Mouse (Mus musculus) T-cell, adult 2 months (primary cell): ENCODE data around the gene E330021D16Rik.
A peak's percentile ranks its signal among the peaks of the same experiment; 100 is the strongest.

Source experiments
- DNase-seq: peaks from one replicate; pipeline ENCODE4 v3.0.0; 2022; ENCODE audit warnings: low spot score

E330021D16Rik gene

DNA sequence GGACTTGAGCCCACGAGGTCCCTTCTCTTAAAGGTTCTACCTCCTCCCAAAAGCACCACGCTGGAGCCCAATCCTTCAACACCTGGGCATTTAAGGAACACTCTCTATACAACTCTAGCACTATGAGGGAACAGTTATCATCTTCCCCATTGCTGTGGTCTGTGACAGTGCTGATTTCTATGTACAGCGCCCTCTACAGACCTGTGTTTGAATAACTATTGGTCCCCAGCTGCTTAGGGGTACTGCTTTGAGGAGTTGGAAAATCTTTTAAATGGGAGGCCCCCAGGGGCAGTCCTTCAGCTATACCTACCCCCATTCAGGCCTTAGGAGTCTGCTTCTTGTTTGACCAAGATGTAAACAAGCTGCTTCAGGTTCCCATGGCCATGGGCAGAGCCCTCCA lies 5.7 kb upstream of the E330021D16Rik start:
- DNase-seq, result peak; percentile 18

DNA sequence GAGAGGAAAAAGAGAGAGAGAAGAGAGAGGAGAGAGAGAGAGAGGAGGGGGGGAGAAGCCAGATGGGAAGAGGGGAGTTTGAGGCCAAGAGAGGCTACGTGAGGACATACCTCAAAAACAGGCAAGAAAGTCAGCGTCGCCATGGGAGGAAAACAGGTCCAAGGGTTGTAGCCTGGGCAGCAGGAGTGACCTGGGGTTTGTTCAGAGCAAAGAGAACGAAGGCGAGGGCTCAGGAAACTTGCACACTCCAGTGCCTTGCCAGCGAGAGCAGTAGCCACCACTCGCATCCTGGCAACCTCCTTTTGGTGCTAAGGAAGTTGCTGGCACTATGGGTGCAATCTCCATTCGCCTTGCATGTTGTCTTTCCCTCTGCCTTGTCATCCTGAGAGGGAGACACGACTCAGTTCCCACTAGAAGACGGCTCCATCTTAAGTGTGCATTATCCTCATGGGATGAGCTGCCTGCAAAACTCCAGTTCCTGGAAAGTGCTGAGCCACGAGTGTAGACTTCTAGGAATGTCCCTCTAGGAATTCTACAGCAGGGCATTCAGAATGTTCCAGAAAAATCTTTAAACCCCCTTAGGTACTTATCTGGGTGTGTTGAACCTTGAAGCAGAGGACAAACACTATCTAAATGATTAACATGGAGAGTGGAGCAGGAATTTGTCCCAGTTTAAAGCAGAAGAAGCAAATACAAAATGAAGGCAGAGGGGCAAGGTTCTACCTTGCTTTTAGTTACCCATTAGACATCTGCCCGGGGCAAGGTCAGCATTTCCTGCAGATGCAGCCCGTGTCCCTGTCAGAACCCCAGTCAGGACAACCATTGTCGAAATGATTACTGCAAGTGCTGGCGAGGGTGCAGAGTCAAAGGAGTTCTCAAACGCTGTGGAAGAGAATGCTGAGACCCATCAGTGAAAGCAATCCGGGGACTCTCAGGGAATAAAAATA lies 3.8 kb upstream of the E330021D16Rik start:
- DNase-seq, result no peak

DNA sequence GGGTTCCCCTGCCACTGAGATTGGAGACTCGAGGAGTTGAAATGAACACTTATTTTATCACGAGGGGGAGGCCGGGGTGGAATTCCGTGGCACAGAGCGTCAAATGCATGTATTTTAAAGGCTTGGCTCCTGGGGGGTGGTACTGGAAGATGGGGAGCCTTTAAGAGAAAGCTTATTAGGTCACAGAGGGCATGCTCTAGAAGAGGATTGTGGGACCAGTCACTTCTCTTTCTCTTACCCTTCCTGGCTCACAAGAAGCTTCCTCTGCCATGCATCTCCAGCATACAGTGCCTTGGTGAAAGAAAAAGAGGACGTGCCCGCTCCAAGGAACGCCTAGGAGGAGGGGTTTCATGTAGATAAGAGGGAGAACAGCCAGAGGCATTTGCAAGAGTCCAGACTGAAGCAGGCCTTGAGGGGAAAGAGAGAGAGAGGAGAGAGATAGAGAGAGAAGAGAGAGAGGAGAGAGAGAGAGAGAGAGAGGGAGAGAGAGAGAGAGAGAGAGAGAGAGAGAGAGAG lies 3.0 kb upstream of the E330021D16Rik start:
- DNase-seq, result no peak

DNA sequence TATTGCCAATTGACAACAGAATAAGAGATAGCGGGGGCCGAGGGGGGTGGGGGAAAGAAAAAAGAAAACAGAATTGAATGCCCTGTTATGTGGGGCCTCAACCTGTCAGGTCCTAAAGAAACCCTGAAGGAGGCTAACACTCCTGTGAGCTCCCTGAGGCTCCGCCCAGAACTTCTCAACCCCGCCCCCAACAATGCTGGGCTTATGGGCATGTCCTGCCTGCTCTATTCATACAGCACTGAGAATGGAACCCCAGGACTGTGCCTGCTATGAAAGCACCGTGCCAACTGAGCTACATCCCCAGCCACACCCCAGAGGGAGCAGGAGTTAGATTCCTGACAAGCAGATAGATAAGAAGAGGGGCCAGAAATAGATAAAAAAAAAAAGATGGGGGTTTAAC lies 2.5 kb upstream of the E330021D16Rik start:
- no peak for DNase-seq

DNA sequence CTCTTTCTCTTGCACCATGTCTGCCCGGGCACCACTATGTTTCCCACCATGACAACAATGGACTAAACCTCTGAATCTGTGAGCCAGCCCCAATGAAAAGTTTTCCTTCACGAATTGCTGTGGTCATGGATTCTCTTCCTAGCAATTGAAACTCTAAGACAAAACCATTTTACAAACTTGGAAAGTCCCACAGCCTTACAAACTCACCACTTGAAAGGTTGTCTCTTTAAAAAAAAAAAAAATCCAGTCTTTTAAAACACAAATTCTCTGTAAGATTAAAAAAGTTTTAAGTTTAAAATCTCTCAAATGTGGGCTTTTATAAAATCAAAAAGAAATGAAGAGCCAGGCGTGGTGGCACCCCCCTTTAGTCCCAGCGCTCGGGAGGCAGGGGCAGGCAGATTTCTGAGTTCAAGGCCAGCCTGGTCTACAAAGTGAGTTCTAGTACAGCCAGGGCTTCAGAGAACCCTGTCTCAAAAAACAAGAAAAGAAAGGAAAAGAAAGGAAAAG lies 1.5 kb downstream of the E330021D16Rik start:
- DNase-seq, result peak; percentile 15

DNA sequence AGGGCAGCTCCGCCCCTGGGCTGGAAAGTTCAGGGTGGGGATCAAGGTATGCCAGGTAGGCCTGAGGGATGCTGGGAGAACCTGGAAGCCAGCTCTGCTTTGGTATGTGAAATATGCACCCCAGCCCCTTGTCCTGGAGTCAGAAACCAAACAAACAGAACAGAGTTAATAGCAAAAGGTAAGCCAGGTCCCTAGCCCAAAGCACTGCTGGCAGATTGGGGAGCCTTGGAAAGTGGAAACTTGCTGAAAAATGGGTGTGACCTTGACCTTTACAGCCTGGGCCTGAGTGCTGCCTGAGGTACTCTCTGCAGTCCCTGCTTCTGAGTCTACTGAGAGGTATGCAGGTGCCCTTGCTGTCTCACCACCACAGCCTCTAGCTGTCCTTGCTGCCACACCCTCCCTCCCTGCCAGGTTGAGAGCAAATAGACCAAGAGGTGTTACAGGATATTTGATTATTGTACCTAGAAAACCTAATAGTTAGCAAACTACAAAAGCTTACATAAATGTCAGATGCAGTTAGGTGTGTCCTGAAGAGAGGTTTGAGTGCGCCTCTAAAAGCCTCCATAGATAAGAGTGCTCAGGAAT lies 7.7 kb downstream of the E330021D16Rik start:
- no peak for DNase-seq

DNA sequence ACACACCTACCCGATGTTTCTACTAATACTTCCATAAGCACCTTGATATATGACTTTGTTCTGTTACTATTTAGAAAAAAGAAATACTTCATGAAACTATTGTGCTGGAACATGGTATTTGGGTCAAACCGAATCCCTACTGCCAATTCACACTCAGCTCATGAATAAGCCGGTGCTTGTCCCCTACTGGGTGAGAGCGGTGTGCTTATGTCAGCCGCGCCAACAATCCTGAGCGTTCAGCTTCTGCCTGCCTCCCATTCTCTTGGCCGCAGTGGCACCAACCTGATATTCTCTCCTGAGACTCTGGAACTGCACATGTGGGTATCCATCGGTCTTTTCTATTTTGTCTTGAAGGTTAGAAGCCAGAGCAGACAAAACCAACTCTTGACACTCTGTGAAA lies 18.5 kb downstream of the E330021D16Rik start:
- DNase-seq, result no peak

DNA sequence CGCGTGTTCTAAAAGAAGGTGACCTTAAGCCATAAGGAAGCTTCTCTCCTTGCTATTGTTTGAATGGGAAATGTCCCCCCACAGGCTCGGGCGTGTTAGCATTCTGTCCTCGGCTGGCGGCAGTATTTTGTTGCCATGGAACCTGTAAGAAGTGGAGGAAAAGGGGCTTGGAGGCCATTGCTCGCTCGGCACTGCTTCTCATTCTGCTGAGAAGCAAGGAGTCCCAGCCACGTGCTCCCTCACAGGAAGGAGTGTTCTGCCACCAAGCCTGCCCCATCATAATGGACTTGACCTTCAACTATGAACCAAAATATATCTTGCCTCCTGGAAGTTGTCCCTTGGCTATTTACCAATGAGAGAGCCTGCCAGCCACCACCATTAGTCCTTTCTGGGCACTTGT lies 25.1 kb downstream of the E330021D16Rik start:
- DNase-seq, result no peak

DNA sequence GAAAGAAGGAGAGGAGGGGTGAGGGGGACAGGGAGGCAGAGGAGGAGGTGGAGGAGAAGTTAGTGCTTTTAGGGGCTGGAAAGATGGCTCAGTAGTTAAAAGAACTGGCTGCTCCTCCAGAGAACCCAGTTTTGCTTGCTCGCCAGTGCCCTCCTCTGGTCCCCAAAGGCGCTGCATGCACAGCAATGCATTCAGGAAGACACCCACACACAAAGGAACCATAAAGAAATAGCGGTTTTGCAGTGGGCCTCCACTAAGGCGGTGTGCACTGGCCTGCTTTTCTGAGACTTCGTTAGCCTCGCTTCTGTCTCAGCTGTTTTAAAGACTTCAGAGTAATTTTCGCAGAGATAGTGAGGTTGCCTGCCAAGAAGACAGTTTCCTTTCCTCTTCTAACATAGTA lies 30.1 kb downstream of the E330021D16Rik start:
- DNase-seq, result no peak

DNA sequence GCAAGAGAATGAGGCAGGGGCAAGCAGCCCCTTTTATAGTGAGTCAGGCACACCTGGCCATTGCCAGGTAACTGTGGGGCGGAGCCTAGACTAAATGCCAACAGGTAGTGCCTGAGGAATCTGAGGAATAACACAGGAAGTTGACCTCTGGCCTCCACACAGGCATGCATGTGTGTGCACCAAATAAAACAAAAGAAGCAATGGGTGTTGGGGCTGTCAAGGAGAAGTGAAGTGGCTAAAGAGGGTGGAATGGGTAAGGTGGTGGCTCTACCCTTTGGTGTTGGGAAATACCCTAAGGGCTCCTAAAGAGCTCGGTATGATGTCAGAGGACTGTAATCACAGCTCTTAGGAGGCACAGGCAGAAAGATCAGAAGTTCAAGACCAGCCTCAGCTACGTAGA lies 32.2 kb downstream of the E330021D16Rik start:
- no peak for DNase-seq

DNA sequence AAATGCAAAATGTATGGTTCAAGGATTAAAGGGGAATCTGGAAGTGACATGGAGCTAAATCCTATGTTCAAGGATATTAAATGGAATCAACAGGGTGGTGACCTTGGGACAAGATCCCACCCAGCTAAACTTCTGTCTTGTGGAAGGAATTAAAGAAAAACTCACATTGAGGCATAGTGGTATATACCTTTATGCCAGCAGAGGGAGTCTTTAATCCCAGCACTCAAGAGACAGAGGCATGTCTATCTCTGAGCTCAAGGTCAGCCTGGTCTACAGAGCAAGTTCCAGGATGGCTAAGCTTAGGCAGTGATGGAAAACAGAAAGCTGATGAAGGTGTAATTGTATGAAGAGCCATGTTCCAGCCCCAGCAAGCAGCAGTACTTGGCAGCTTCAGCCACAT lies 39.3 kb downstream of the E330021D16Rik start:
- DNase-seq, result no peak

DNA sequence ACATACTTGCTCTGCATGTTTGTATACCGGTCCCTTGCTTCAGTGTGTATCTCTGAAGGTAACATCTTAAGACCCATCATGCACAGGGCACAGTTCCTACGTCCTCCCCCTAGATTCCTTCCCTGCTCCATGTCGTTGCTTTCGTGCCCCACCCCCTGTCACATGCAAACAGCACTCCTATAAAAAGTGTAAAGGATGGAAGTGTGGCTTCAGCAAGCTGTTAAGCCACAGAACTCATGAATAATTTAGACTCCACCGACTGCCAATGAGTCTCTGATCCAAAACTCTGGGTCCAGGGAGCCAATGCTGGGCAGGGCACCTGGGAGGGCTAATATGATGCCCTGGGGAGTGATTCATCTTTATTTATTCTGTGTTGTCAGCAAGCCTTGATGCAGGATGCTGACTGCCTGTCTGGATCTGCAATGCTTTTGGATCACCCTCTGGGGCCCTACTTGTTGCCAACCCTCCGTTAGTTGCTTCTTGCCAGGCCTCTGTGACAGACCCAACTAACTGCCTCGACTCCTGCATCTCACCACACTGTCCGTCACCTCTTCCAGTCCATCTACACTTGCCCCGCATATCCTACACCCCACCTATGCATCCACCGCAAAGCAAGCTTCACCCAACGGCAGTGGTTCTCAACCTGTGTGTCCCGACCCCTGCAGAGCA lies 50.8 kb downstream of the E330021D16Rik start:
- DNase-seq, result no peak

DNA sequence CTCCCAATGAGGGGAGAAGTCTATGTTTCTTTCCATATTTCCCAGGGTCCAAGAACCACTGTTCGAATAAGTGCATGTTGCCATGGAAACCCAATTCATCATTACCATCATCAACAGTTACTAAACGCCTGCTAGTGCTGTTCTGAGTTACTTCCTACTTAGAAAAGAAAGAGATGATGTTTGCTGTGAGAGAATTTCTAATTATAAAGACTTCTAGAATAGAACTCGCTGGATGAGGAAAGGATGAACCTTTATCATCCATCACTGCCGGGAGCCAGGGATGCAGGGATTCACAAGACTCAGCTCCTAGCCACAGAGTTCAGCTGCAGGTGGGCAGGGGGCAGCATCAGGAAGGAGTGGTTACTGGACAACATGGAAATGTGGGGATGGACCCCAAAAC lies 51.4 kb downstream of the E330021D16Rik start:
- DNase-seq, result no peak

DNA sequence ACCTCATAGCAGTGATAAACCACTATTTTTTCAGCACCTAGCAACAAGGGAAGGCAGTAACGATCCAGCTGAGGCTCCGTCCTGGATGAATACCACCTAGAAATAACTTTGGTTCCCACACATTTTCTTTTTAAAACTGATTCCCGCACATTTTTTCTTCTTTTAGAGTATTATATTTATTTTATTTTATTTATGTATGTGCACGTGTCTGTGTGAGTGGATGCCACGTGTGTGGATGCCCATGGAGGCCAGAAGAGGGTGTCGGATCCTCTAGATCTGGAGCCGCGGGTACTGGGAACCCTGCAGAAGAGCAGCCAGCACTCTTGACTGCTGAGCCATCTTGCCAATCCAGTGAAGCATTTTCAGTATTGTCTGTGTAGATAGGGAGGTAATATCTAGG lies 52.1 kb downstream of the E330021D16Rik start:
- no peak for DNase-seq

DNA sequence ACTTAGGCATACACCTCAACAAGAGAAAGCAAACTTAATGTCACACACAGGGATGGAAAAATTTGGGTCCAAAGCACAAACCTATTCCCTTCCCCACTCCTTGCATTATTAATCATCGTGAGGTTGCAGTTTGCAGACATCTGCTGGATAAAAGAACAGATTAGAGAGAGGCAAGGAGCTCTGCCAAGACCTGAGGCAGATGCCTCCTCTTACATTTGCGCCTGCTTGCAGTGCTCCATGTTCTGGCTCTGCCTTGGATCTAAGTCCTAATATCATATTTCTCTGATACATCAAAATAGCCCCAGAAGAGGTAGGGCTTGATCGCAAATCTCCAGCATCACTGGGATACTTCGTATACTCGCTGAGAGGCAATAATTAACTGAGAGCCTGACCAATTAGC lies 56.9 kb downstream of the E330021D16Rik start:
- no peak for DNase-seq

DNA sequence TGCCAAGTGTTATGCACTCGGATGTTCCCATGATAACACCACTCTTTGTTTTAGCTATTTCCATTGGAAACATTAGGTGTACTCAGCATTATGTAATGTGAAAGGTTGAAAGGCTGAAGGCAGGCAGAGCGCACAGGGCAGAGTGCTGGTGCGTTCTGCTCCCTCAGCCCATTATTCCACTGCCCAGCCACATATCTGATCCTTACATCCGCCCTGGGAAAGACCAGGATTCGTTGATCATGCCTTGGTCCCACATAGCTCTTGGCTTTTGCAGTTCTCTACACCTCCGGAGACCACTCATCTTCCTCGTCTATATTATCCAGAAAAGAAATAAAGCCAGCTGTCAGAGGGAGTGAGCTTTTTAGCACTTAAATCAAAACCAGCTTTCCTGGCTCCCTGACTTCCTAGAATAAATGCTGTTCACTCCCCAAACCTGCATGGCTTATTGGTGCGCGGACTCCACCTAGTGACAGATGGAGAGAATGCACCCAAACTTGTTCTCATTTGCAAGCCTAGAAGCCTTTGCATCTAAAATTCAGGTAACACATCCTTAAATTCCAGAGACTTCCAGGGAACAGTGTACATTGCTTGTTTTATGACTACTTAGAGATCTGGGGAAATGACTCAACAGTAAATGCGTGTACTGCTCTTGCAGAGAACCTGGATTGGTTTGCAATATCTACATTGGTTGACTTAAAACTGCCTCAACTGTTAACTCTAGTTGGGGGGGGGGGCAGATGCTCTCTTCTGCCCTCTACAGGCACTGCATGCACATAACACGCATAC lies 61.8 kb downstream of the E330021D16Rik start:
- no peak for DNase-seq
